Mouse (Mus musculus): ENCODE data around the gene Frmd7. TPM values are rescaled to one million over a fixed set of nuclear protein-coding genes. Genes with fewer than 3 reads are reported as not detected.

Frmd7 gene
- polyA plus RNA-seq, 1 experiment from 2014 or later, result 0.23 TPM

GRCm38 (mm10) chrX:50937117-50937516 is 5.4 kb downstream of the Frmd7 start:
- Histone ChIP-seq H3K4me1 (no peaks in the 10 kb centered on the region), H3K27me3 (peaks cover 3% of the 10 kb centered on the region), H3K4me2 (replicated peaks) (no peak overlapping the region), H3K36me3 (no peaks in the 10 kb centered on the region), H3K4me3 (no peak overlapping the region), H3K9me3 (no peaks in the 10 kb centered on the region), H3K9ac (no peak overlapping the region), H3K27ac (no peak overlapping the region)
- ATAC-seq (ENCODE audit: insufficient number of reproducible peaks, insufficient read depth, low FRiP score, low TSS enrichment), result no peak
- WGBS, result 92% methylated on average over 3 of the region's 3 CpGs

- no peak overlapping the region for H3K4me2 ChIP-seq (replicated peaks)
- no peak for ATAC-seq (ENCODE audit: insufficient number of reproducible peaks, insufficient read depth, low FRiP score, low TSS enrichment)
- no peak overlapping the region for H3K27ac ChIP-seq
- no peaks in the 10 kb centered on the region for H3K9me3 ChIP-seq
- no peaks in the 10 kb centered on the region for H3K4me1 ChIP-seq
- H3K27me3 ChIP-seq, result peaks cover 6% of the 10 kb centered on the region
- H3K36me3 ChIP-seq, result no peaks in the 10 kb centered on the region
- H3K9ac ChIP-seq, result no peak overlapping the region
- no peak overlapping the region for H3K4me3 ChIP-seq
- WGBS, result 48% methylated on average over 3 of the region's 3 CpGs
Observed at GRCm38 (mm10) chrX:50930309-50930708, 12.2 kb downstream of the Frmd7 start.

GRCm38 (mm10) chrX:50926893-50927545 is 15.5 kb downstream of the Frmd7 start:
- Histone ChIP-seq H3K27ac (no peak overlapping the region), H3K9ac (no peak overlapping the region), H3K4me3 (no peak overlapping the region), H3K4me2 (replicated peaks) (no peak overlapping the region), H3K9me3 (no peaks in the 10 kb centered on the region), H3K27me3 (0 out of 2 replicates have a peak, but pooled peaks cover 3% of the 10 kb centered on the region), H3K4me1 (no peaks in the 10 kb centered on the region), H3K36me3 (no peaks in the 10 kb centered on the region)
- ATAC-seq (ENCODE audit: insufficient number of reproducible peaks, insufficient read depth, low FRiP score, low TSS enrichment), result no peak
- 59% methylated on average over 10 of the region's 10 CpGs for WGBS

- ATAC-seq (ENCODE audit: insufficient number of reproducible peaks, insufficient read depth, low FRiP score, low TSS enrichment), result no peak
- no peak overlapping the region for H3K27ac ChIP-seq
- H3K4me1 ChIP-seq, result no peaks in the 10 kb centered on the region
- H3K9me3 ChIP-seq, result no peaks in the 10 kb centered on the region
- no peaks in the 10 kb centered on the region for H3K36me3 ChIP-seq
- H3K9ac ChIP-seq, result no peak overlapping the region
- 43% methylated on average over 18 of the region's 18 CpGs for WGBS
- no peak overlapping the region for H3K4me3 ChIP-seq
- no peak overlapping the region for H3K4me2 ChIP-seq (replicated peaks)
- 0 out of 2 replicates have a peak, but pooled peaks cover 3% of the 10 kb centered on the region for H3K27me3 ChIP-seq
Observed at GRCm38 (mm10) chrX:50924629-50925364, 17.7 kb downstream of the Frmd7 start.

GRCm38 (mm10) chrX:50918754-50919153 is 23.8 kb downstream of the Frmd7 start:
- Histone ChIP-seq H3K27ac (no peak overlapping the region), H3K36me3 (no peaks in the 10 kb centered on the region)
- WGBS, result 25% methylated on average over 3 of the region's 3 CpGs

GRCm38 (mm10) chrX:50917389-50917788 is 25.1 kb downstream of the Frmd7 start:
- H3K4me3 ChIP-seq, result no peak overlapping the region
- H3K9me3 ChIP-seq, result no peaks in the 10 kb centered on the region
- no peak overlapping the region for H3K27ac ChIP-seq
- no peak overlapping the region for H3K4me2 ChIP-seq (replicated peaks)
- ATAC-seq (ENCODE audit: insufficient number of reproducible peaks, insufficient read depth, low FRiP score, low TSS enrichment), result no peak
- H3K9ac ChIP-seq, result no peak overlapping the region
- H3K4me1 ChIP-seq, result no peaks in the 10 kb centered on the region
- H3K27me3 ChIP-seq, result no peaks in the 10 kb centered on the region; the same call in 1 of the 2 replicates
- H3K36me3 ChIP-seq, result no peaks in the 10 kb centered on the region
- 31% methylated on average over 3 of the region's 3 CpGs for WGBS

More at GRCm38 (mm10) chrX:50918754-50919153, 23.8 kb downstream of the Frmd7 start:
- Histone ChIP-seq H3K4me3 (no peak overlapping the region), H3K9me3 (no peaks in the 10 kb centered on the region), H3K4me1 (no peaks in the 10 kb centered on the region), H3K9ac (no peak overlapping the region), H3K4me2 (replicated peaks) (no peak overlapping the region), H3K27me3 (no peaks in the 10 kb centered on the region; the same call in 1 of the 2 replicates)
- no peak for ATAC-seq (ENCODE audit: insufficient number of reproducible peaks, insufficient read depth, low FRiP score, low TSS enrichment)

- Histone ChIP-seq H3K9ac (no peak overlapping the region), H3K36me3 (no peaks in the 10 kb centered on the region), H3K4me3 (no peak overlapping the region), H3K9me3 (no peaks in the 10 kb centered on the region), H3K4me2 (replicated peaks) (no peak overlapping the region), H3K27me3 (no peaks in the 10 kb centered on the region), H3K4me1 (no peaks in the 10 kb centered on the region), H3K27ac (no peak overlapping the region)
- ATAC-seq (ENCODE audit: insufficient number of reproducible peaks, insufficient read depth, low FRiP score, low TSS enrichment), result no peak
- 80% methylated on average over 5 of the region's 5 CpGs for WGBS
Observed at GRCm38 (mm10) chrX:50909915-50910314, 32.6 kb downstream of the Frmd7 start.

- no peak for ATAC-seq (ENCODE audit: insufficient number of reproducible peaks, insufficient read depth, low FRiP score, low TSS enrichment)
- Histone ChIP-seq H3K4me1 (no peaks in the 10 kb centered on the region), H3K27ac (no peak overlapping the region), H3K36me3 (no peaks in the 10 kb centered on the region), H3K27me3 (no peaks in the 10 kb centered on the region), H3K4me3 (no peak overlapping the region), H3K9ac (no peak overlapping the region), H3K9me3 (no peaks in the 10 kb centered on the region), H3K4me2 (replicated peaks) (no peak overlapping the region)
- 76% methylated on average over 3 of the region's 3 CpGs for WGBS
Observed at GRCm38 (mm10) chrX:50903497-50903896, 39.0 kb downstream of the Frmd7 start.

GRCm38 (mm10) chrX:50887999-50888398 is 54.5 kb downstream of the Frmd7 start:
- H3K27ac ChIP-seq, result no peak overlapping the region
- no peaks in the 10 kb centered on the region for H3K4me1 ChIP-seq
- no peaks in the 10 kb centered on the region for H3K36me3 ChIP-seq
- WGBS, result 75% methylated on average over 2 of the region's 2 CpGs
- H3K9me3 ChIP-seq, result no peaks in the 10 kb centered on the region
- no peak for ATAC-seq (ENCODE audit: insufficient number of reproducible peaks, insufficient read depth, low FRiP score, low TSS enrichment)
- H3K4me2 ChIP-seq (replicated peaks), result no peak overlapping the region
- no peaks in the 10 kb centered on the region for H3K27me3 ChIP-seq
- no peak overlapping the region for H3K9ac ChIP-seq
- no peak overlapping the region for H3K4me3 ChIP-seq

- WGBS, result 85% methylated on average over 6 of the region's 6 CpGs
- no peaks in the 10 kb centered on the region for H3K9me3 ChIP-seq
- no peaks in the 10 kb centered on the region for H3K36me3 ChIP-seq
- H3K4me1 ChIP-seq, result no peaks in the 10 kb centered on the region
- no peak overlapping the region for H3K9ac ChIP-seq
- no peak overlapping the region for H3K4me2 ChIP-seq (replicated peaks)
- no peak overlapping the region for H3K27ac ChIP-seq
- H3K4me3 ChIP-seq, result no peak overlapping the region
- ATAC-seq (ENCODE audit: insufficient number of reproducible peaks, insufficient read depth, low FRiP score, low TSS enrichment), result no peak
- no peaks in the 10 kb centered on the region for H3K27me3 ChIP-seq
Observed at GRCm38 (mm10) chrX:50874246-50875002, 68.1 kb downstream of the Frmd7 start.

GRCm38 (mm10) chrX:50864734-50865133 is 77.8 kb downstream of the Frmd7 start:
- ATAC-seq (ENCODE audit: insufficient number of reproducible peaks, insufficient read depth, low FRiP score, low TSS enrichment), result no peak
- Histone ChIP-seq H3K27ac (no peak overlapping the region), H3K27me3 (no peaks in the 10 kb centered on the region), H3K4me2 (replicated peaks) (no peak overlapping the region), H3K36me3 (no peaks in the 10 kb centered on the region), H3K4me3 (no peak overlapping the region), H3K9ac (no peak overlapping the region), H3K4me1 (no peaks in the 10 kb centered on the region), H3K9me3 (no peaks in the 10 kb centered on the region)
- WGBS, result 74% methylated on average over 5 of the region's 5 CpGs
